Mouse (Mus musculus) layer of hippocampus, postnatal 10 days (tissue): ENCODE measurements around the gene Pcbd1. TPM values are rescaled to one million over a fixed set of nuclear protein-coding genes. Genes with fewer than 3 reads are reported as not detected.
"Not testable (repeated sequence)": the region's sequence is repeated elsewhere in the genome, so short reads cannot be mapped to it uniquely, and the experiment has no call there.

Experiments used
- DNase-seq, 2 experiments: peaks; one replicate each; pipeline ENCODE4 v3.0.0; 2021; ENCODE audit warnings: low spot score in 2 of 2
- microRNA-seq, 2 experiments: library from miRNA; unstranded; fragments of <30 nt; microRNA quantifications; one replicate each; pipeline ENCODE4 v1.2.0; 2021
- total RNA-seq, 2 experiments: library from RNA; stranded (reverse); gene quantifications; 2 replicates each; pipeline ENCODE4 v1.2.3; 2021

The Pcbd1 gene
- total RNA-seq, 2 experiments from 2014 or later: 13.3 to 17.9 TPM

DNA sequence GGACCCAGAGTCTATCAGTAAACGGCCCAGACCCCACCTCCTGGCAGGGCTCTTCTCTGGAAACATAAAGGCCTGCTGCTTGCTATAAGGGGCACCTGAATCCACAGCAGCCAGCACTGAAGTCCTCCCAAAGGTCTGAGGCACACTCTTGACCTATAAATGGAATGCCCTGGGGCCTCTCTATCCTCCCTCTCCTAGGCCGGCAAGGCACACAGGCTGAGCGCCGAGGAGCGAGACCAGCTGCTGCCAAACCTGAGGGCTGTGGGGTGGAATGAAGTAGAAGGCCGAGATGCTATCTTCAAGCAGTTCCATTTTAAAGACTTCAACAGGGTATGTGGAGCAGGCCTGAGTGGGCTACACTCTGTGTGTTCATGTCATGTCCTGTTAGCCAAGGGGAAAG, 2.7 kb downstream of the Pcbd1 start:
- no peak for DNase-seq

DNA sequence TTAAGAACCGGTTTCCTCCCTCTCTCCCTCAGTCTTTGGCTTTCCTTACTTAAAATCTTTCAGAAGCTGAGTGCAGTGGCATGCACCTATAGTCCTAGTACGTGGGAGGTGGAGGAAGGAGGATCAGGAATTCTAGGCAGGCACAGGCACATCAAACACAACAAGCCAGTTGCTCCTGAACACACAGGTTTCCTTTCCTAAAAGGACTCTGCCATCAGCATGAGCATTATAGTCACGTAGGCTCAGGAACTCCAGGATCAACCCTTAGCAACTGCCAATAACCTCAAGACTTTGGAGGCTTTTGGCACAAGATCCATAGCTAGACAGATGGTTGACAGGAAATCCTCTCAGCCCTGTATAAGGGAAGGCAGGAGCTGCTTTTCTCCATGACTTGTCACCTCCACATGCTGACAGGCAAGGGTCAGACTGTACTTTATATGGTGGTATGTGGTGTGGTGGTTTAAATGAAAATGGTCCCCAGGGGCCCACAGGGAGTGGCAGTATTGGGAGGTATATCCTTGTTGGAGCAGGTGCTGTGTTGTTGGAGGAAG, 14.5 kb downstream of the Pcbd1 start:
- DNase-seq: no peak

DNA sequence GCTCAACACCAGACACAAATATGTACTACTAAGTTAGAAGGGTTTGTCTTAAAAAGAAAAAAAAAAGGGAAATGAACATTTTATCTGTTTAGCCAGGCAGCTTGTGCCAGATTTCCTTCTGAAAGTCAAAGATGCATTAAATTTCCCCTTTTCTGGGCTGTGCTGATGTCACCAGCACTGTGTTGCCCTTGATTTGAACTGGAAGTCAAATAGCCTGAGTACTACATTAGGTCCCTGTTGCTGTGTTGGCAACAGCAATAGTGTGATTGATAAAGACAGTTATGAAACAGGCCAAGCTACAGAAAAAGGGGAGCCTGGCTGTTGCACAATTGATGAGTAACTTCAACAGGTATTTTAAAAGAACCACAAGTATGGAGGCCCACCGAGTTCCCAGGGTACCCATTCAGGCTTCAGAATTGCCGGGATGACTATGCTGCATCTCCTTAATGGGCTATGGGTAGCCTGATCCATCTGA, 25.2 kb downstream of the Pcbd1 start:
- DNase-seq: no peak

DNA sequence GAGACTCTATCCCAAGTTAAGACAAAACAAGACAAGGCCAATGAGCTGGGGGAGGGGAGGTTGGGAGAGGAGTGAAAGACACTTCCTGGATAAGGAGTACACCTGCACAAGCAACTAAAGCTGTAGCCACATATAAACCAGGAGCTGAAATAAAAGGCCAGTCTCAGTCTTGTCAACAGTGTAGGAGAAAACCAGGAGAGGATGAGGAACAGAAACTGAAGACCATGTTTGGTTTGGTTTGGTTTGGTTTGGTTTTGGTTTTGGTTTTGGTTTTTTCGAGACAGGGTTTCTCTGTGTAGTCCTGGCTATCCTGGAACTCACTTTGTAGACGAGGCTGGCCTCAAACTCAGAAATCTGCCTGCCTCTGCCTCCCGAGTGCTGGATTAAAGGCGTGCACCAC, 32.6 kb downstream of the Pcbd1 start:
- DNase-seq: not testable (repeated sequence)

DNA sequence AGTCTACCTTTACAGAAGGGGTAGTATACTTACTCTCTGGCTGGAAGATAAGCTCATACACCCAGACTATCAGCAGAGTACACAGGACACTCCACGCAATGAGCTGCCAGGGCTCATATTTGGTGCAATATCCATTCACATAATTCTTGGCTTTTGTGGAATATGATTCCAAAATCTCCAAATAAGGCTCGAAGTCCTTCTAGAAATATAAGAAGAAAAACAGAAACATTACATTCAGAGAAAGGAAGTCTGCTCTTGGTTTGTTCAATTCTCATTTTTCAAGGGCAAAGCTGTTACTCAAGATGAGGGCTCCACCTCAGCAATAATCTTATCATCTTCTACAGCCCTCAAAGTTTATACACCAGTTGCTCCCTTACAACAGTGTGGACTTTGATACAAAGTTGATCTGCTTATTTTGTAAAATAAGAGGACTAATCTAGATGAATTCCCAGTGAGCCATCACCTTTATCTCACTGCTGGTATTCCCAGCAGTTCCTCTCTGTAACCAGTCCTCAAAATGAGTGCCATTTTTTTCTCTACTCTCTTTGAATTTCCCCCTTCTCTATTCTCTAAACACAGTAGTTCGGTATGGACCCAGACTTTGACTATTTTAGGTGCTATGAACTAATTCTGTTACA, 34.3 kb downstream of the Pcbd1 start:
- DNase-seq: no peak

DNA sequence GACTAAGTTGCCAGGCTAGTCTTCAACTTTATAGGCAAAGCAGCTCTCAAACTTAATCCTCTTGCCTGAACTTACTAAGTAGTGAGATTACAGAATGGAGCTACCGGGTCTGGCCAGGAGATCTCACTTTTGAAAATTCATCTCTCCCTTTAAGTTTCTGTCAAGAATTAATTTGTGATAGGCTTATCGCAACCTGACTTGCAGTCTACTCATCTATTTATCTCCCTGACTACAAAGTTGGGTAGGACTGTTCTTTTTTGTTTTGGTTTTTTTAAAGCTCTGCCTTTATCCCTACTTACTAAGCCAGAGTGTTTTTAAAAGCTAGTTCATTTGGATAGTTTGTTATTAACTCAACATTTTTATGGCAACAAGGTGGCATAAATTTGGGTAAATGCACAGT, 35.3 kb downstream of the Pcbd1 start:
- DNase-seq: no peak

DNA sequence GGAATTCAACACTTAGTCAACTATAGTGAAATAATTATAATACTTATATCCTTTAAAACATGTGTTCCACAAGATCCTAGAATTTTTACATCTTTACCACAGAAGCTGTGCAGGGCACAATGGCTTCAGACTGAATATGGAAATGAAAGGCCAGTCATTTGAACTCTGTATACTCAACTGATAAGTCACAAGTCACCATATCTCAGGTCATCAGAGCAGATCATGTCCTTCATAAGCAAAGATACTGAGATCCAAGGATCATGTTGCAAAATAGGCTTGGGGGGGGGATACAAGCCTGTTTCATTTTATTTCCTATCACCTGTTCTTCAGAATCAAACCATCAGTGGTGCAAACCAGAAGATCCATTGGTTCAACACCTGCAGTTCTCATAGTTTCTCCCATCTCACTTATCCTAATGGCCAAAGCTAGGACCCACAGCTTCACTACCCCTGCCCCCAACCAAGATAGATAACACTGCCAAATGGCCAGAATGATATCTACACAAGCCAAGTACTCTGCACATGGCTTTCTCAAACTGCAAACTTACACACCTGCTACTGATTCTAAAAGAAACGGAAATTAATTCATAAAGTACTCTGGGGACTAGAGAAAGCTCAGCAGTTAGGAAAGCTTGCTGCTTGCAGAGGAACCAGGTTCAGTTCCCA, 39.7 kb downstream of the Pcbd1 start:
- no peak for DNase-seq

DNA sequence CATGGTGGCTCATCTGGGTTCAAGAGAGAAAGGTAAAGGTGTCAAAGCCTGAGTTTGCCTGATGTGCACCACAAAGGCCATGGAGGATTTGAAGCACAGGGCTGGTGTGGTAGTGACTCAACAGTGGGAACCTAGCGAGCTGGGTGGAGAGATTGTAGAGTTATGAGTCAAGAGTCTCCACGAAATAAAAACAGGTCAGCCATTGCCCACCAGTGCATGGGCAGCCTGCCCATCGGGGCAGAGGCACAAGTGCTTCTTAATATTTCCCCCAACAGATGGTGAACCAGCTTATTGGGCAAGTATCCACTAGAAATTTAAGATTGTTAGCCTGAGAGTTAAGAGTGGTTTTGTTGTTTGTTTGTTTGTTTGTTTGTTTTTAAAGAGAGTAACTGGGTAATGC, 41.8 kb downstream of the Pcbd1 start:
- DNase-seq: no peak

DNA sequence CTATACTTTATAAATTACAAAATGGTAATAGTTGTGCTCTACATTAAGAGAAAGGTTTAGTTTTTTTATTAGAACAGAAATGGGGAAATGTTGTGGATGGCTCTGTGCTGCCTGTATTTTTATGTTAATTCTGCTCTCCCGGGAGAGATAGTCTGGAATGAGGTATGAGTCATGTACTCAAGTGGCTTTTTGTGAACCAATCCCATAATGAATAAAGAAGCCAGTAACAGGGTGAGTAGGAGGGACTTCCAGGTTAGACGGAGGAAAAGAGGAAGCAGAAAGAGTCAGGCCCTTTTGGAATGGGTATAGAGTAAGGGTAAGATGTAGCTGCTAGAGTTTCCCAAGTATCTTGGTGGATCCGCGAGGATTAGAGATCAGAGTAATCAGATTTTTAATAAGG, 44.9 kb downstream of the Pcbd1 start:
- no peak for DNase-seq

DNA sequence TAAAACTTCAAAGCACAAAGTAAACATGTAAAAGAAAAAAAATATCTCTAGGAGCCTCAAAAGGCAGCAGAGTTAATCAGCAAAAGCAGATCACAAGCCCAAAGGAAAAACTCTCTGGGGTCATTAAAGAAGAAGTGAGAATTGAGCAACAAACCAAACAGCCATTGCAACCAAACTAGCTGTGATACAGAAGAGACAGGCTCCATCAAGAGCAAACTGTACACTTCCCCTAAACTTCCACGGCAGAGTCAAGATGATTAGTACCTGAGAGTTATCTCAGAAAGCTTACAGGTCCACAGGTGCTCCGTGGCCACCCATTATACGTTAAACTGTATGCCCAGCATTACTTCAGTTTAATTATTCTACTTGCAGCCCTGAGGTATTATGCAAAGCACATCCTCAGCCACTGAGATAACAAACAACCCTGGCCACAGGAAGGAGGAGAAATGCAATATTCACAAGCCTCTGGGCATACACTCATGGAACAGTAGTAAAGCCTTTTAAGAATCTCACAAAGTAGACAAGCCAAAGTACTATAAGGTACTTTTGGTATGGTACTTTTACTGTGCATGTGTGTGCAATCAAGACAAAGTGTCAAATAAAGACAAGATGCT, 46.2 kb downstream of the Pcbd1 start:
- DNase-seq: no peak

DNA sequence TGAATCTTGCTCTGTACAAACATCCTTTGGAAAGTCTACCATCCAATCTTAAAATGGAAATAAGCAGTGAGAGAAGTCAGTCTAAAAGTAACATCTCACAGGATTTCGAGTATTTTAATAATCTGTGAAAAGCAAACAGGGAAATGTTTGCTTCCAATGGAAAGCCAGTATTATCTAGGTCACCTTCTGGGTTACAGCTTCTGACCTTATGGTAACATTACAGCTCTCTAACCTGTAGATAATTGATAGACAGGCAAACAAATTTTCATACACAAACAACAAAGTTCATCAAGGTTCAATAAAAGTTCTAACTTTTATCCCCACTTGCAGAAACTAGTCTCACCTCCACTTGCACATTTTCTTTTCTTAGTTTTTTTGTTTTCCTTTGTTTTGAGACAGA, 48.4 kb downstream of the Pcbd1 start:
- DNase-seq: no peak

DNA sequence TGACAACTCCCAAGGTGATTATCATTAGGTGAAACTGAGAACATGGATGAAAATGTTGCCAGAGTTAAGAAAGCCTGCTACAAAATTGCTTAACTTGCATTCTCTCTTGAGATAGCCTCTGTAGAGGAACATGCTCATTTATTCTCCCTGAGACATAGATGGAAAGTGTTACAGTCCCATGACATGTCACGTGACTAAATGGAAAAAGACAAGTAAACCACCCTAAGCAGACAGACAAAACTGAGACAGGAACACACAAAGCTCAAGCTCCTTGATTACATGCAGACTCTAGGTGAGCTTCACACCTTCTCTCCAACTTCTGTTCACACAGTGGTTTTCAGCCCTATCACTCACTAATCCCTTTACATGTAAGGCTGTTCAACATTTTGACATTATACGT, 54.2 kb downstream of the Pcbd1 start:
- DNase-seq: no peak

Small RNAs within 50 kb of the gene (microRNA-seq; reads per million reads assigned to microRNA genes)
- 0 reads per million in 2 experiments for gene Gm44308

Other genes starting within 250 kb of the Pcbd1 start
- 10 to 100 TPM; 33.0 to 33.3 TPM for gene Sgpl1, start 58.4 kb downstream of the Pcbd1 start, total RNA-seq
- 1 to 10 TPM; 4.2 to 4.9 TPM for gene Tbata, start 82.6 kb downstream of the Pcbd1 start, total RNA-seq
- 1 to 10 TPM; 1.2 to 1.4 TPM for gene Adamts14, start 184.1 kb downstream of the Pcbd1 start, total RNA-seq
- not detected for gene Prf1, start 208.5 kb downstream of the Pcbd1 start, total RNA-seq